Mouse (Mus musculus): Measurements from ENCODE around the gene Col17a1.

Col17a1 gene

GRCm38 (mm10) chr19:47659765-47660408 lies 32.0 kb downstream of the Col17a1 start:
- DNase-seq = no peak

- peak; percentile 67 to 77 for DNase-seq
These were observed 32.9 kb downstream of the Col17a1 start for GRCm38 (mm10) chr19:47658914-47659535.

GRCm38 (mm10) chr19:47654896-47655295 lies 37.0 kb downstream of the Col17a1 start:
- no peak for DNase-seq

- DNase-seq = peak in 1 of 2 experiments; percentile 24
These were observed 38.7 kb downstream of the Col17a1 start for GRCm38 (mm10) chr19:47653173-47653572.

GRCm38 (mm10) chr19:47652255-47652654 lies 39.6 kb downstream of the Col17a1 start:
- DNase-seq = no peak

- no peak for DNase-seq
These were observed 40.8 kb downstream of the Col17a1 start for GRCm38 (mm10) chr19:47651160-47651480.

- no peak for DNase-seq
These were observed 41.3 kb downstream of the Col17a1 start for GRCm38 (mm10) chr19:47650366-47651159.

- no peak for DNase-seq
These were observed 42.8 kb downstream of the Col17a1 start for GRCm38 (mm10) chr19:47649071-47649470.

GRCm38 (mm10) chr19:47646508-47647120 lies 45.3 kb downstream of the Col17a1 start:
- no peak for DNase-seq

GRCm38 (mm10) chr19:47645583-47645982 lies 46.3 kb downstream of the Col17a1 start:
- DNase-seq = no peak

GRCm38 (mm10) chr19:47643910-47644309 lies 48.0 kb downstream of the Col17a1 start:
- no peak for DNase-seq

GRCm38 (mm10) chr19:47635380-47635779 lies 56.5 kb downstream of the Col17a1 start:
- DNase-seq = no peak

- DNase-seq = no peak
These were observed 60.1 kb downstream of the Col17a1 start for GRCm38 (mm10) chr19:47631799-47632198.

GRCm38 (mm10) chr19:47630381-47630780 lies 61.5 kb downstream of the Col17a1 start:
- no peak for DNase-seq

GRCm38 (mm10) chr19:47629068-47629467 lies 62.8 kb downstream of the Col17a1 start:
- no peak for DNase-seq

GRCm38 (mm10) chr19:47627450-47627849 lies 64.4 kb downstream of the Col17a1 start:
- DNase-seq = no peak

GRCm38 (mm10) chr19:47624940-47625711 lies 66.8 kb downstream of the Col17a1 start:
- DNase-seq = no peak

- no peak for DNase-seq
These were observed 70.4 kb downstream of the Col17a1 start for GRCm38 (mm10) chr19:47621478-47621877.

- no peak for DNase-seq
These were observed 78.5 kb downstream of the Col17a1 start for GRCm38 (mm10) chr19:47613442-47613841.

- DNase-seq = no peak
These were observed 83.4 kb downstream of the Col17a1 start for GRCm38 (mm10) chr19:47608513-47608912.
